Mouse (Mus musculus): Measurements from ENCODE around the gene Slc1a2.

DNA sequence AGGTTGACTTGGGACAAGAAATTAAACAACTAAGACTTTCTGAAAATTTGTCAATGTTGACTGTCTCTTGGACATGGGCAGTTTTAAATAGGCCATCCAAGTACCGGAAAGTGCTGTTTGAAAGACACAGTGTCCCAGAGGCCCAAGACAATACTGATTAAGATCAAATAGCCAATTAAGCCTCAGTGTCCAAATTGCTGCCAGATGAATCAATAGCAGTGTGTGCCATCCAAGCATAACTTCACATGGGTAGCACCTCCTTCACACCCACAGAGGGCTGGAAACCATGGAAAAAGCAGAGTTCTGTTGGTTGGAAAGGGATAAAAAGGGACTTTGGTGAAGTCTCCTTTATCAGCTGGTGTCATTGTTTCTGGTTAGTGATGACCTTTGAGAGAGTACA, 33.9 kb upstream of the Slc1a2 start:
- TF ChIP-seq POLR2A (IDR thresholded peaks at IDR 0.05; ENCODE audit: insufficient read depth, low read depth, low read length) (no peak), CTCF (IDR thresholded peaks at IDR 0.05) (no peak), EP300 (IDR thresholded peaks at IDR 0.05; ENCODE audit: insufficient read depth, low read depth, low read length) (no peak)

Measured in heart, adult 2 months (tissue).